ENCODE assay signal across 9 mouse cellular contexts in genomic region chr17:5217852-5218845, GRCm38 (mm10).
DNase-seq lines count a peak whose midpoint lies in the region; ATAC-seq and TF ChIP-seq lines count a peak whose summit lies in the region.
"Had no signal": no experiment of that assay in that cellular context is flagged by ENCODE, and none has a peak within 500 bp of the region (broad histone marks: within the 10 kb centered on the region; RNA-seq: fewer than 3 reads in every experiment).

No protein-coding gene starts in this region.

- no peak overlapping the region for H3K9ac ChIP-seq in intestine, postnatal 0 days (ENCODE audit: low read depth, low read length)
- no peak overlapping the region for H3K9ac ChIP-seq in intestine, embryonic 16.5 days (ENCODE audit: low read depth, low read length)
- H3K9ac ChIP-seq: embryonic facial prominence, embryonic 15.5 days had no signal

- H3K36me3 ChIP-seq in intestine, postnatal 0 days (ENCODE audit: control insufficient read depth, insufficient read depth): no peaks in the 10 kb centered on the region
- H3K36me3 ChIP-seq in intestine, embryonic 16.5 days (ENCODE audit: control insufficient read depth, insufficient read depth, low read length): no peaks in the 10 kb centered on the region
- no peaks in the 10 kb centered on the region for H3K36me3 ChIP-seq in thymus, adult 2 months (ENCODE audit: control insufficient read depth, insufficient read depth, low read length)
- H3K36me3 ChIP-seq: embryonic facial prominence, embryonic 15.5 days had no signal

- H3K4me3 ChIP-seq in intestine, postnatal 0 days (ENCODE audit: low read depth, low read length): no peak overlapping the region
- no peak overlapping the region for H3K4me3 ChIP-seq in intestine, embryonic 16.5 days (ENCODE audit: low read length)
- no peak overlapping the region for H3K4me3 ChIP-seq in thymus, adult 2 months (ENCODE audit: control insufficient read depth, insufficient read depth, low read length)
- H3K4me3 ChIP-seq: embryonic facial prominence, embryonic 15.5 days had no signal

- peaks cover 18% of the 10 kb centered on the region; the same call in 1 of the 2 replicates for H3K4me1 ChIP-seq in intestine, postnatal 0 days (replicated peaks; ENCODE audit: control insufficient read depth, insufficient read depth, low read length)
- H3K4me1 ChIP-seq in intestine, embryonic 16.5 days (ENCODE audit: control insufficient read depth, insufficient read depth, low read length): peaks cover 38% of the 10 kb centered on the region
- peaks cover 29% of the 10 kb centered on the region for H3K4me1 ChIP-seq in thymus, adult 2 months (replicated peaks; ENCODE audit: control insufficient read depth, insufficient read depth, low read length)

- DNase-seq in adrenal gland, postnatal 10 days: peak; percentile 51
- DNase-seq in adrenal gland, adult 2 months: no peak
- no peak for DNase-seq in thymus, adult 2 months
- DNase-seq in thymus, adult 18-20 months: no peak
- no peak for DNase-seq in urinary bladder, postnatal 36 days (ENCODE audit: low spot score in 2 of 2)
- DNase-seq in left cerebral cortex, postnatal 10 days (ENCODE audit: extremely low spot score in 1 of 2, low spot score in 2 of 2): no peak

- TF ChIP-seq POLR2A in thymus, adult 2 months (IDR thresholded peaks at IDR 0.05; ENCODE audit: control insufficient read depth, extremely low read depth, insufficient read depth, low read length, poor library complexity): no peak

- no peak overlapping the region for H3K27ac ChIP-seq in intestine, postnatal 0 days (ENCODE audit: low read depth, low read length)
- no peak overlapping the region for H3K27ac ChIP-seq in intestine, embryonic 16.5 days (ENCODE audit: low read length)
- no peak overlapping the region for H3K27ac ChIP-seq in thymus, adult 2 months (ENCODE audit: control insufficient read depth, insufficient read depth, low read length)

- intact Hi-C loops in left cerebral cortex, postnatal 10 days (cut with DNase I): no loop called here

- no peaks in the 10 kb centered on the region for H3K27me3 ChIP-seq in intestine, postnatal 0 days (replicated peaks; ENCODE audit: control insufficient read depth, insufficient read depth, low read length)
- H3K27me3 ChIP-seq in intestine, embryonic 16.5 days (replicated peaks; ENCODE audit: control insufficient read depth, insufficient read depth, low read length): no peaks in the 10 kb centered on the region
- H3K27me3 ChIP-seq in thymus, adult 2 months (ENCODE audit: control insufficient read depth, insufficient read depth, low read length): no peaks in the 10 kb centered on the region
- H3K27me3 ChIP-seq: embryonic facial prominence, embryonic 15.5 days had no signal

- ATAC-seq in intestine, postnatal 0 days: no peak
- ATAC-seq in intestine, embryonic 16.5 days: no peak

- no peaks in the 10 kb centered on the region for H3K9me3 ChIP-seq in intestine, postnatal 0 days (ENCODE audit: control insufficient read depth)
- H3K9me3 ChIP-seq in intestine, embryonic 16.5 days (ENCODE audit: control insufficient read depth, low read length): no peaks in the 10 kb centered on the region
- H3K9me3 ChIP-seq: embryonic facial prominence, embryonic 15.5 days had no signal

- peak; percentile 55 for TF ChIP-seq CTCF in intestine, postnatal 0 days (IDR thresholded peaks at IDR 0.05; ENCODE audit: low read depth)
- TF ChIP-seq CTCF in thymus, adult 2 months (IDR thresholded peaks at IDR 0.05; ENCODE audit: borderline replicate concordance, control insufficient read depth, extremely low read depth, insufficient read depth, low read length, poor library complexity): 0 out of 2 replicates have a peak, but pooled peaks have one; percentile 29

- H3K4me2 ChIP-seq in intestine, postnatal 0 days (replicated peaks; ENCODE audit: low read depth): no peak overlapping the region
- no peak overlapping the region for H3K4me2 ChIP-seq in intestine, embryonic 16.5 days (ENCODE audit: low read depth, low read length)
- H3K4me2 ChIP-seq: embryonic facial prominence, embryonic 15.5 days had no signal

- WGBS in intestine, postnatal 0 days: 72% methylated on average over 9 of the region's 9 CpGs
- WGBS in intestine, embryonic 16.5 days: 76% methylated on average over 9 of the region's 9 CpGs
- 83% methylated on average over 9 of the region's 9 CpGs for WGBS in thymus, adult 2 months
